In the genomic region with DNA sequence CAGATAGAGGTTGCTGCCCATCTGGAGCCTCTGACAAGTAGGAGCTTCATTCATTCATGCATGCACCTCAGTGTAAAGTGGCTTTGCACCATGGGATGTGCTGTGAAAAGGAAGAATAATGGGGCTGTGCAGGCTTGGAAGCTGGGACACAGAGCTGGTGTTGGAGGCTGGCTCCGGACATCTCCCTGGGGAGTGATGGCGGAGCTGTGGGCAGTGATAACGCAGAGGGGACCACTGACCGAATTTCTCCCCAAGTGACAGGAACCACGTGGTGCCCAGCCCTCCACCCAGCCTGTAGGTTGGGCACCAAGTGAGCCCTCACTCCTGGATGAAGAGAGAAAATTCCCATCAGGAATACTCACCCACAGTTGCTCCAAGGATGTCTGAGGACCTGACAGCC, we compare ENCODE assay signal across 21 mouse cellular contexts.
"Had no signal": no experiment of that assay in that cellular context is flagged by ENCODE, and none has a peak within 500 bp of the region (broad histone marks: within the 10 kb centered on the region; RNA-seq: fewer than 3 reads in every experiment).

No protein-coding gene starts in this region.

- H3K4me2 ChIP-seq: liver, embryonic 15.5 days; lung, embryonic 15.5 days; midbrain, embryonic 12.5 days; midbrain, embryonic 15.5 days; neural tube, embryonic 13.5 days; neural tube, embryonic 15.5 days had no signal

- ATAC-seq: liver, postnatal 0 days; lung, postnatal 0 days; midbrain, embryonic 15.5 days had no signal

- H3K27me3 ChIP-seq: liver, embryonic 15.5 days; lung, embryonic 15.5 days; midbrain, embryonic 12.5 days; midbrain, embryonic 15.5 days; neural tube, embryonic 13.5 days; neural tube, embryonic 15.5 days had no signal

- DNase-seq: liver, postnatal 0 days; lung, adult 2 months; lung, postnatal 14 days; lung, postnatal 4 days; retina, postnatal 1 day; right cerebral cortex, adult 18-20 months; right cerebral cortex, postnatal 25 days; right cerebral cortex, postnatal 4 days; spleen, adult 18-20 months; thymus, adult 18-20 months; thymus, postnatal 14 days; thymus, postnatal 36 days had no signal

- H3K9me3 ChIP-seq: liver, embryonic 15.5 days; lung, embryonic 15.5 days; midbrain, embryonic 10.5 days; midbrain, embryonic 12.5 days; midbrain, embryonic 15.5 days; neural tube, embryonic 13.5 days; neural tube, embryonic 15.5 days had no signal

- H3K27ac ChIP-seq: liver, embryonic 15.5 days; lung, embryonic 15.5 days; midbrain, embryonic 10.5 days; midbrain, embryonic 12.5 days; midbrain, embryonic 15.5 days; neural tube, embryonic 13.5 days; neural tube, embryonic 15.5 days had no signal

- H3K36me3 ChIP-seq: liver, embryonic 15.5 days; lung, embryonic 15.5 days; midbrain, embryonic 10.5 days; midbrain, embryonic 12.5 days; midbrain, embryonic 15.5 days had no signal

- H3K4me1 ChIP-seq: liver, embryonic 15.5 days; lung, embryonic 15.5 days; midbrain, embryonic 12.5 days; midbrain, embryonic 15.5 days had no signal

- H3K9ac ChIP-seq: liver, embryonic 15.5 days; liver, postnatal 0 days; lung, embryonic 15.5 days; midbrain, embryonic 12.5 days; midbrain, embryonic 15.5 days; neural tube, embryonic 13.5 days; neural tube, embryonic 15.5 days had no signal

- H3K4me3 ChIP-seq: liver, embryonic 15.5 days; lung, embryonic 15.5 days; midbrain, embryonic 10.5 days; midbrain, embryonic 12.5 days; midbrain, embryonic 15.5 days; myocyte; neural tube, embryonic 13.5 days; neural tube, embryonic 15.5 days had no signal
